Mouse (Mus musculus): ENCODE measurements around the gene Runx3. TPM values are rescaled to one million over a fixed set of nuclear protein-coding genes. Genes with fewer than 3 reads are reported as not detected.

The Runx3 gene
- total and polyA plus RNA-seq, 3 experiments = 3.1 to 4.7 (median 4.0) TPM

- DNase-seq = peak; percentile 58
These were observed 6.2 kb upstream of the Runx3 start for GRCm38 (mm10) chr4:135114301-135114700.

GRCm38 (mm10) chr4:135115426-135116170 is 4.9 kb upstream of the Runx3 start:
- DNase-seq = no peak

GRCm38 (mm10) chr4:135116391-135116790 is 4.1 kb upstream of the Runx3 start:
- DNase-seq = no peak

- DNase-seq = no peak
These were observed 2.6 kb upstream of the Runx3 start for GRCm38 (mm10) chr4:135117846-135118245.

- peak; percentile 83 for DNase-seq
These were observed 1.5 kb upstream of the Runx3 start for GRCm38 (mm10) chr4:135118855-135119474.

GRCm38 (mm10) chr4:135123721-135124120 is 3.3 kb downstream of the Runx3 start:
- no peak for DNase-seq

GRCm38 (mm10) chr4:135124732-135125131 is 4.3 kb downstream of the Runx3 start:
- no peak for DNase-seq

GRCm38 (mm10) chr4:135125152-135125551 is 4.7 kb downstream of the Runx3 start:
- no peak for DNase-seq

GRCm38 (mm10) chr4:135126385-135126784 is 5.9 kb downstream of the Runx3 start:
- DNase-seq = no peak

GRCm38 (mm10) chr4:135128841-135129520 is 8.5 kb downstream of the Runx3 start:
- no peak for DNase-seq

- DNase-seq = no peak
These were observed 9.7 kb downstream of the Runx3 start for GRCm38 (mm10) chr4:135130156-135130555.

- no peak for DNase-seq
These were observed 10.7 kb downstream of the Runx3 start for GRCm38 (mm10) chr4:135131145-135131544.

- DNase-seq = no peak
These were observed 12.3 kb downstream of the Runx3 start for GRCm38 (mm10) chr4:135132797-135133196.

- DNase-seq = no peak
These were observed 13.3 kb downstream of the Runx3 start for GRCm38 (mm10) chr4:135133711-135134110.

GRCm38 (mm10) chr4:135135331-135135730 is 14.9 kb downstream of the Runx3 start:
- DNase-seq = no peak

GRCm38 (mm10) chr4:135136202-135136601 is 15.8 kb downstream of the Runx3 start:
- DNase-seq = no peak

- DNase-seq = no peak
These were observed 16.2 kb downstream of the Runx3 start for GRCm38 (mm10) chr4:135136612-135137011.

- DNase-seq = no peak
These were observed 20.4 kb downstream of the Runx3 start for GRCm38 (mm10) chr4:135140647-135141515.

- DNase-seq = no peak
These were observed 21.3 kb downstream of the Runx3 start for GRCm38 (mm10) chr4:135141720-135142119.

- DNase-seq = no peak
These were observed 26.3 kb downstream of the Runx3 start for GRCm38 (mm10) chr4:135146734-135147133.

GRCm38 (mm10) chr4:135148660-135149059 is 28.2 kb downstream of the Runx3 start:
- no peak for DNase-seq
